Mouse (Mus musculus) C2C12 (cell line): Measurements from ENCODE around the gene Eno1.

ENCODE experiments used
- CEBPB ChIP-seq: IDR thresholded peaks from one replicate; pipeline ENCODE4 v1.6.1; 2011; ENCODE audit warnings: low read depth, mild to moderate bottlenecking, control low read depth, moderate library complexity
- CTCF ChIP-seq: IDR thresholded peaks from one replicate; pipeline ENCODE4 v1.5.1; 2011; ENCODE audit not compliant: control insufficient read depth, insufficient read depth, insufficient read length
- FOSL1 ChIP-seq: IDR thresholded peaks from one replicate; pipeline ENCODE4 v1.8.0; 2011; ENCODE audit warnings: mild to moderate bottlenecking, low read length; ENCODE audit not compliant: poor library complexity, insufficient read depth, severe bottlenecking
- MAX ChIP-seq: IDR thresholded peaks from one replicate; pipeline ENCODE4 v1.6.1; 2011; ENCODE audit warnings: mild to moderate bottlenecking, control low read depth
- MYOD1 ChIP-seq: IDR thresholded peaks from one replicate; pipeline ENCODE4 v1.6.1; 2011; ENCODE audit warnings: low read depth; ENCODE audit not compliant: control insufficient read depth, insufficient read length
- MYOG ChIP-seq: IDR thresholded peaks from one replicate; pipeline ENCODE4 v1.6.1; 2011; ENCODE audit not compliant: control insufficient read depth, insufficient read length; ENCODE audit errors: extremely low read depth
- USF1 ChIP-seq: IDR thresholded peaks from one replicate; pipeline ENCODE4 v1.6.1; 2011; ENCODE audit warnings: low read depth, mild to moderate bottlenecking, control low read depth, moderate library complexity

DNA sequence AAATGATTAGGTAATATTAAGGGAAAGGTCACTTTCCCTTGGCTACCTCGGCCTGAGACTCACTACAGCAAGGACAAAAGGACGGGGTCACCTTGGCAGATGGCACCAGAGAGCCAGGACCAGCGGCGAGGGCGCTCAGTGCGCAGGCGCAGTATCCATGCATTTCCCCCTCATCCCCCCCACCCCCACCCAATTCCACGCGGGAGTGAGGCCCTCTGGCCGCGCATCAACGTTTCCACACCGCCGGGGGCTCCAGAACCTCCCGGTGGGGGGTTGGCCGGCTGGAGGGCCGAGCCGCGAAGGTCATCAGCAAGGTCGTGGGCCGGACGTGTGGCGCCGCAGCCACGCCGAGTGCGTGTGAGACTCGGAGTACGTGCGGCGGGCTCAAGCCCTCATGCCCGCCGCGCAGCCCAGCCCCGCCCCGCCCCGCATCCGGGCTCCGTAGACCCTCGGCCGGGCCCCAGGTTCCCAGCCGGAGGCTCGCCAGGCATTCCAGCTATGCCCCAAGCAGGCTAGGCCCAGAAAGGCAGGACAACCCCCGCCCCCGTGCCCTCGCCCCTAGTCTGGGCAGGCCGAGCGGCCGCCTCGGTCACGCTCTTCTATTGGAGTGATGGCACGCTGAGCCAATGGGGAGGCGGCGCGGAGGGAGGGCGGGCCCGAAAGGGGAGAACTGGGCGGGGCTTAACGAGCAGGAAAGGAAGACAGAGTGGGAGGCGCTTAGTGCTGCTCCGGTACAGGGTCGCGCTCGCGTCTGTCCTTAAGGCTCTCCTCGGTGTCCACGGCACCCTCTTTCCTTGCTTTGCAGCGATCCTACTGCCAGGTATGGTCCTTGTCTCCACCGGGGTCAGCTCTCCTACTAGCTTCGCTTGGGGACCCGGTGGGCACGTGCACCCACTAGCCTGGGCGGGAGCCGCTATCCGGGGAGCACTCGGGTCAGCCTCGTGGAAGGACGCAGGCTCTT lies at the start of gene Eno1:
- TF ChIP-seq CTCF = no peak
- TF ChIP-seq CEBPB = no peak
- no peak for TF ChIP-seq MYOG
- TF ChIP-seq MAX = peak; percentile 43
- TF ChIP-seq USF1 = no peak
- no peak for TF ChIP-seq MYOD1
- TF ChIP-seq FOSL1 = no peak
